Mouse (Mus musculus) hindbrain, postnatal 0 days (tissue): Measurements from ENCODE around the gene Phxr2. TPM values are rescaled to one million over a fixed set of nuclear protein-coding genes. Genes with fewer than 3 reads are reported as not detected.

Source experiments
- ATAC-seq: fragments of 200-750 bp; cut with Nextera tagmentation; 2 replicates; pipeline ENCODE4 v1.8.0; 2017; ENCODE audit warnings: mild to moderate bottlenecking, moderate TSS enrichment, moderate library complexity
- DNase-seq: peaks from one replicate; pipeline ENCODE4 v3.0.0-alpha.2; 2015; ENCODE audit warnings: low spot score
- H3K27ac ChIP-seq: fragments of 300-500 bp; sonication (generic); 2 replicates; pipeline ENCODE4 v1.5.1; 2014; ENCODE audit warnings: mild to moderate bottlenecking
- H3K27me3 ChIP-seq: fragments of 300-500 bp; sonication (generic); 2 replicates; pipeline ENCODE4 v1.6.1; 2014; ENCODE audit warnings: low read length, mixed read lengths; ENCODE audit not compliant: insufficient read depth
- H3K36me3 ChIP-seq: fragments of 300-500 bp; sonication (generic); 2 replicates; pipeline ENCODE4 v1.6.1; 2014; ENCODE audit warnings: low read length, mixed read lengths; ENCODE audit not compliant: insufficient read depth
- H3K4me1 ChIP-seq: fragments of 300-500 bp; sonication (generic); 2 replicates; pipeline ENCODE4 v1.6.1; 2014; ENCODE audit warnings: antibody characterized with exemption, low read length, mixed read lengths; ENCODE audit not compliant: insufficient read depth
- H3K4me2 ChIP-seq: fragments of 300-500 bp; sonication (generic); 2 replicates; pipeline ENCODE4 v1.6.1; 2014; ENCODE audit warnings: low read depth, mild to moderate bottlenecking, low read length, moderate library complexity, mixed read lengths
- H3K4me3 ChIP-seq: fragments of 300-500 bp; sonication (generic); 2 replicates; pipeline ENCODE4 v1.5.1; 2014; ENCODE audit warnings: low read length
- H3K9ac ChIP-seq: fragments of 300-500 bp; sonication (generic); replicated peaks from 2 replicates; pipeline ENCODE4 v1.6.1; 2014; ENCODE audit warnings: mild to moderate bottlenecking, low read length, moderate library complexity, mixed read lengths
- H3K9me3 ChIP-seq: fragments of 300-500 bp; sonication (generic); 2 replicates; pipeline ENCODE4 v1.6.1; 2016; ENCODE audit warnings: low read length, mixed read lengths
- CTCF ChIP-seq: IDR thresholded peaks from 2 replicates; pipeline ENCODE4 v1.5.1; 2016; ENCODE audit warnings: antibody characterized with exemption, control low read depth, low read depth
- WGBS: fragments of 180-500 bp; shearing (Covaris S2); extraction: QIAGEN DNeasy Blood & Tissue Kit; methylation state at CpG from one replicate; pipeline ENCODE4 v1.1.7; 2014; 5-methylcytosine and 5-hydroxymethylcytosine counted together
- polyA plus RNA-seq: library from polyadenylated mRNA; unstranded; fragments of >200 nt; fragmentation: Nextera tagmentation; extraction: Ambion mirVana; gene quantifications from 2 replicates; pipeline ENCODE4 v1.2.1, GENCODE M21; 2015
- total RNA-seq: library from RNA; depleted of rRNA; stranded (reverse); fragments of >200 nt; gene quantifications from 2 replicates; pipeline ENCODE4 v1.2.3, GENCODE M21; 2014

Gene Phxr2
- total and polyA plus RNA-seq, 2 experiments from 2014 or later, result not detected

DNA sequence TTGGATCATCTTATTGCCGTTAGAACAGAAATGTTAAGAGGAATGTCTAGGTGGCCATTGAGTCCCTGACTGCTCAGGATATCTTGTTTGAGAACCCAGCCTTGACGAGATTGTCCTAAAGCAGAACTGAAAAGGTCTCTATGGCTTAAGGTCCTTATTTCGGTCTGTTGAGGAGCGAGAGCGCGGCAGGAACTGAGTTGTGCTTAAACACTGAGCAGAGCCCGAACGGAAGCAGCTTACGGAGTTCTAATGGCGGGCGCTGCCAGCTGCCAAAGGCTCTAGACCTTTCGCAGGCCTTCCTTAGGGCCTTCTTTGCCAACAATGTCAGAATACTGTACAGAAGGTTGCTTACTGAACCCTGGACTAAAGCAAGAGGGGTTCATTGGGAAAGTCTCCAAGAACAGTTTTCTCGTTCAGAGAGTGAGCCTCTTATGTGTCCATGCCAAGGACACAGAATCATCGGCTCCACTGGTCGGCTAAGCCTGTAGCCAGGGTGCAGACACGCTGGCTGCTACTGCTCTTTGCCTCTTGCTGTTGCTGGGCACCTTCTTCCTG is 7.3 kb upstream of the Phxr2 start:
- H3K4me1 ChIP-seq, result peaks cover 4% of the 10 kb centered on the region; the same call in 1 of the 2 replicates
- H3K4me2 ChIP-seq, result no peak overlapping the region
- peak; percentile 56 for DNase-seq
- H3K4me3 ChIP-seq, result no peak overlapping the region
- H3K9ac ChIP-seq, result no peak overlapping the region
- 79% methylated on average over 16 of the region's 16 CpGs for WGBS
- no peaks in the 10 kb centered on the region for H3K9me3 ChIP-seq
- H3K27me3 ChIP-seq, result no peaks in the 10 kb centered on the region
- no peaks in the 10 kb centered on the region for H3K36me3 ChIP-seq
- H3K27ac ChIP-seq, result no peak overlapping the region
- TF ChIP-seq CTCF, result no peak
- ATAC-seq, result peak; percentile 41

DNA sequence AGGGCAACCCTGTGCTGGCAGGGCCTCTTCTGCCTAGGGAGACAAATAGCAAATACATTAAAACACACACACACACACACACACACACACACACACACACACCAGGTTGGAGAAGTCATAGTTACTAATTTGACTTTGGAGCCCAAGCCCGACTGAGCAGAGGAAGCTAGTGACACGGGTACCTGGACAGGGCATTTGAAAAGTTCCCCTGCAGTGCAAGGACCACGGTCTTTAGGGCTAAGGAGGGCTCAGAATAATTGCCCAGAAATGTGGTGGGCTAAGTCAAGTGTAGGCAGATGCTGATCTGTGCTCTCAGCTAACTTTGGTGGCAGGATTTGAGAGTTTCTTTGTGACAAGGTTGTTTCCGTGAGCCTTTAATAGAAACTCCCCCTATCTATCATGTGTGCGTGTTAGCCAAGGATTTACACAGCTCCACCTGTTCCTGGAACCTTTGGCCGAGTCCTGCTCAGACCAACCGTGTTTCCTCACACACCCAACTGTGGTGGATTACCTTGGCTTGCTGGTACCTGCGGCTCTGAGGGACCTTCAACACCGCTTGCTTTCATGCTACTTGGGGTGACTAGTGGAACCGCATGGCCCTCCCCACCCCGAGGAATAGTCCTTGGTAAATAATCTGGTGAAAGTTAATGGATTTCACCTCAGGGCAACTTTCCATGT is 6.6 kb upstream of the Phxr2 start:
- Histone ChIP-seq H3K4me3 (no peak overlapping the region), H3K4me2 (no peak overlapping the region), H3K9me3 (no peaks in the 10 kb centered on the region), H3K27ac (no peak overlapping the region), H3K36me3 (no peaks in the 10 kb centered on the region), H3K9ac (no peak overlapping the region), H3K4me1 (peaks cover 4% of the 10 kb centered on the region; the same call in 1 of the 2 replicates), H3K27me3 (no peaks in the 10 kb centered on the region)
- ATAC-seq, result no peak
- 85% methylated on average over 11 of the region's 11 CpGs for WGBS
- DNase-seq, result no peak
- TF ChIP-seq CTCF, result no peak

GRCm38 (mm10) chr10:99132189-99132588 is 6.1 kb upstream of the Phxr2 start:
- H3K9ac ChIP-seq, result no peak overlapping the region
- peak; percentile 44 for ATAC-seq
- no peak overlapping the region for H3K4me2 ChIP-seq
- no peaks in the 10 kb centered on the region for H3K9me3 ChIP-seq
- no peaks in the 10 kb centered on the region for H3K27me3 ChIP-seq
- DNase-seq, result peak; percentile 25
- H3K36me3 ChIP-seq, result no peaks in the 10 kb centered on the region; the same call in 1 of the 2 replicates
- H3K4me3 ChIP-seq, result no peak overlapping the region
- no peak for TF ChIP-seq CTCF
- WGBS, result 56% methylated on average over 6 of the region's 6 CpGs
- H3K27ac ChIP-seq, result no peak overlapping the region
- H3K4me1 ChIP-seq, result peaks cover 4% of the 10 kb centered on the region; the same call in 1 of the 2 replicates

- DNase-seq, result no peak
Observed at GRCm38 (mm10) chr10:99131298-99131697, 5.2 kb upstream of the Phxr2 start.

GRCm38 (mm10) chr10:99130611-99131010 is 4.5 kb upstream of the Phxr2 start:
- Histone ChIP-seq H3K27me3 (no peaks in the 10 kb centered on the region), H3K4me2 (no peak overlapping the region), H3K27ac (peak overlapping the region; percentile 26; the same call in 1 of the 2 replicates), H3K9ac (no peak overlapping the region), H3K36me3 (no peaks in the 10 kb centered on the region; the same call in 1 of the 2 replicates), H3K9me3 (no peaks in the 10 kb centered on the region), H3K4me1 (no peaks in the 10 kb centered on the region), H3K4me3 (no peak overlapping the region)
- 34% methylated on average over 6 of the region's 6 CpGs for WGBS
- peak; percentile 43 for DNase-seq
- no peak for TF ChIP-seq CTCF
- ATAC-seq, result peak; percentile 33

More at GRCm38 (mm10) chr10:99131298-99131697, 5.2 kb upstream of the Phxr2 start:
- TF ChIP-seq CTCF, result no peak
- Histone ChIP-seq H3K36me3 (no peaks in the 10 kb centered on the region; the same call in 1 of the 2 replicates), H3K9me3 (no peaks in the 10 kb centered on the region), H3K9ac (0 out of 2 replicates have a peak overlapping the region, but pooled peaks have one; percentile 13), H3K4me1 (peaks cover 4% of the 10 kb centered on the region; the same call in 1 of the 2 replicates), H3K27ac (peak overlapping the region; percentile 26; the same call in 1 of the 2 replicates), H3K4me3 (no peak overlapping the region), H3K27me3 (no peaks in the 10 kb centered on the region), H3K4me2 (no peak overlapping the region)
- 42% methylated on average over 5 of the region's 5 CpGs for WGBS
- ATAC-seq, result no peak

DNA sequence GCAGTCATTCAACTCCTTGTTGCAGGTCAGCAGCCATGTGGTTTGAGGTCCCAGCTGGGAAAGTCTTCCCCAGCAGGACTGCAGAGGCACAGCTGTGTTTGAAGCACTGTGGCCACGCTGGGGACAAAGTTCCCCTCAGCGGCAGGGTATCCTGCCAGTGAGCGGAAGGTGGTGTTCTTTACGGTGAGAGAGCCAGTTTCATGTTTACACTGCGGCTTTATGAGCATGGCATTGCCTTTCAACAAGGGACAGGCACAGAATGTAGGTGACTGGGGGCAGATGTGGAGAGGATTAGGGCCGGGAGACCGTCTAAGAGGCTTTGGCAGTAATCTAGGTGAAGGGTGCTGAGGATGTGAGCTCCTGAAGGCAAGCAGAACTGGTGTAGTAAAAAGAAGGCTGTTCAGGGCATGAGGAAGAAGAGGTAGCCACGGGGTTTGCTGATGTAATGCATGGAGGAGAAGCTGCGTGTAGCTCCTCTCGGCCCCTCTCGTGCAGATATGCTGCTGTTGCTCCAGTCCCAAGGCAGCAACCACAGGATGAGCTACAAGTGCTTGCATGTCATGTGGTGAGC is 1.7 kb upstream of the Phxr2 start:
- no peak for TF ChIP-seq CTCF
- Histone ChIP-seq H3K4me1 (no peaks in the 10 kb centered on the region), H3K9me3 (no peaks in the 10 kb centered on the region), H3K4me2 (no peak overlapping the region), H3K9ac (no peak overlapping the region), H3K36me3 (no peaks in the 10 kb centered on the region; the same call in 1 of the 2 replicates), H3K27me3 (no peaks in the 10 kb centered on the region), H3K27ac (no peak overlapping the region), H3K4me3 (no peak overlapping the region)
- no peak for DNase-seq
- ATAC-seq, result no peak
- 78% methylated on average over 11 of the region's 11 CpGs for WGBS

DNA sequence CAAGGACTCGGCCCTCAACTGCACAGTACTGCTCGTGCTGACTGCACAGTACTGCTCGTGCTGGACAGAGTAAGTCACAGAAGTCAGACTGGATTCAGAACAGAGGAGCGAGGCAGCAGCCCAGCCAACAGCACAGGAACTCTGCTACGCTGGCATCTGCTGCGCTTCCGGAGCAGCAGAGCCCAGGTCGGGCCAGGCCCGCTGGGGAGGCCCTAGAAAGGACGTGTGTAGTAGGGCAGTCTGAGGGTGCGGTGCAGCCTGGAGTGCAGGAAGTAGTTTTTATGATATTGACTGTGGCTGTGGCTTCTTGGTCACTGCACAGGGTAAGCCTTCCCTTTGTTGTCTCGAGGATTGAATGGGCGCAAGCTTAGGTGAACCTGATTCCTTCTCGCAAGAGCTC is 829 bp upstream of the Phxr2 start:
- WGBS, result 92% methylated on average over 14 of the region's 14 CpGs
- ATAC-seq (no peak), DNase-seq (no peak)
- H3K27ac ChIP-seq, result no peak overlapping the region
- H3K4me3 ChIP-seq, result no peak overlapping the region
- TF ChIP-seq CTCF, result no peak
- no peaks in the 10 kb centered on the region for H3K9me3 ChIP-seq
- no peaks in the 10 kb centered on the region for H3K4me1 ChIP-seq
- no peaks in the 10 kb centered on the region for H3K27me3 ChIP-seq
- H3K36me3 ChIP-seq, result no peaks in the 10 kb centered on the region; the same call in 1 of the 2 replicates
- no peak overlapping the region for H3K4me2 ChIP-seq
- H3K9ac ChIP-seq, result no peak overlapping the region
